In genomic region chrX:61119499-61119898, GRCm38 (mm10) we compare ENCODE assay signal across 9 mouse cellular contexts.
DNase-seq lines count a peak whose midpoint lies in the region; ATAC-seq lines count a peak whose summit lies in the region.
"Had no signal": no experiment of that assay in that cellular context is flagged by ENCODE, and none has a peak within 500 bp of the region (broad histone marks: within the 10 kb centered on the region; RNA-seq: fewer than 3 reads in every experiment).

No protein-coding gene starts in this region.

- ATAC-seq in cerebellum, adult (ENCODE audit: insufficient number of reproducible peaks, low FRiP score, low TSS enrichment) = peak; percentile 56; the same call in 1 of the 2 replicates

- DNase-seq in cerebellum, postnatal 4 days (ENCODE audit: low spot score in 2 of 2) = no peak
- DNase-seq in ovary, postnatal 36 days (ENCODE audit: low spot score) = peak; percentile 12
- no peak for DNase-seq in ovary, postnatal 14 days (ENCODE audit: low spot score)
- peak; percentile 55 to 72 for DNase-seq in layer of hippocampus, adult 18-20 months (ENCODE audit: low spot score in 2 of 2)
- peak; percentile 40 for DNase-seq in mesoderm, embryonic 11.5 days (ENCODE audit: low read depth, low spot score)
- peak; percentile 73 for DNase-seq in telencephalon, adult 2 months (ENCODE audit: low read depth, low spot score)
- DNase-seq in natural killer cell, adult 2 months (ENCODE audit: low spot score in 2 of 2) = no peak
- DNase-seq: liver, embryonic 13.5 days had no signal

Comparison
In these comparisons a context has a peak if more than half of its experiments do, and no peak if none do; other contexts are left out.
1. DNase-seq: peak in ovary, postnatal 36 days (single experiment), layer of hippocampus, adult 18-20 months (2 of 2), mesoderm, embryonic 11.5 days (single experiment) and telencephalon, adult 2 months (single experiment); none in cerebellum, postnatal 4 days (0 of 2), ovary, postnatal 14 days (single experiment) and natural killer cell, adult 2 months (0 of 2).